Mouse (Mus musculus): ENCODE measurements around the gene Ifitm1.

The Ifitm1 gene

GRCm38 (mm10) chr7:140966921-140967320 is at the start of gene Ifitm1:
Gene Ifitm1 (plus strand): TSS chr7:140967221.
- DNase-seq (ENCODE audit: low spot score) = no peak

GRCm38 (mm10) chr7:140919911-140920310 is 47.1 kb upstream of the Ifitm1 start:
- no peak for DNase-seq (ENCODE audit: low spot score)

DNA sequence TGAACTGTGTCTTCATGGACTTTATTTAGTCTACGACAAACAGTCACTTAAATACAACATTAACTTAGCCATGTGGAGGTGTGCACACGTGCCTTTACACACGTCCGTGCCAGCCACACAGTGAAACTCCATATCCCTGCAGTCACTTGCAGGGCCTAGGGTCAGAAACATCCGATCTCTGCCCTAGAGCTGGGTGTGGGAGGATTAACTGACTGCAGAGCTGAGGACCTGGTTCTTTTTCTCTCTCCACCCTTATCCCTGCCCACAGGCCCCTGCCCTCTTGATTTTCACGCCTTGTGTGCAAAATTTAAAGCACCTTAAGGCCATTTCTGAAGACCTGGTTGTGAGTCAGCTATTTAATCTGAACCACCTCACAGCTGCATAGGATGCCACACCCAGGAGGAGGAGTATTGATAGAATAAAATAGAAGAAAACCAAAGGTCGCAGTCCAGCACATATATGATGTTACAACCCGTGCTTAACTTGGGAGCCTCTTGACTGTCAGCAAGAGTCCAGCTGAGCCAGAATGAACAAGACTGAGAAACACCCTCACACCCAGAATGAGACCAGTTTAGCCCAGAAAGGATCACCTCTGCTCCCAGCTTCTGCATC is 46.5 kb upstream of the Ifitm1 start, which contains the start of gene Nlrp6:
Gene Nlrp6, plus strand, starts transcription at position 485 of the 612 bp plus-strand sequence.
- no peak for DNase-seq (ENCODE audit: low spot score)

GRCm38 (mm10) chr7:140921225-140921975 is 45.6 kb upstream of the Ifitm1 start:
- DNase-seq (ENCODE audit: low spot score) = no peak

- DNase-seq (ENCODE audit: low spot score) = no peak
Observed at GRCm38 (mm10) chr7:140922398-140923069, 44.5 kb upstream of the Ifitm1 start.

GRCm38 (mm10) chr7:140923070-140923775 is 43.8 kb upstream of the Ifitm1 start:
- DNase-seq (ENCODE audit: low spot score) = no peak

- no peak for DNase-seq (ENCODE audit: low spot score)
Observed at GRCm38 (mm10) chr7:140927181-140927580, 39.8 kb upstream of the Ifitm1 start.

- no peak for DNase-seq (ENCODE audit: low spot score)
Observed at GRCm38 (mm10) chr7:140938436-140938835, 28.6 kb upstream of the Ifitm1 start.

DNA sequence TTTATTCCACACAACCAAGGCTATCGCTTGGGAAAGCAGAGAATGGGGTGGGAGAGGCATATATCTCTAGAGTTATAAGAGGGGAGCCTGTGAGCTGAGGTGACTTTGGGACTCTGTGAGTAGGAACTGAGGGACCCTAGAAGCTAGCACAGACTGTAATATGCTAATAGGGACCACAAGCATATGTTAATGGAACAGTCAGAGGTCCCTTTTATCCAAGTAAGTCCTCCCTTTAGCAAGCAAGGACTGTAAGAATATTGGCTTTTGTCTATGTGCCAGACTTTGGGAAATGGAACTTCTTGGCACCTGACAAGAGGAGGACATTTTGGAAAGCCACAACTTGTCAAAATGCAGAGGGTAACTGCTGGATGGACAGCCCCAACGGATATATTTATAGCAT is 28.1 kb upstream of the Ifitm1 start:
- DNase-seq (ENCODE audit: low spot score) = no peak

- DNase-seq (ENCODE audit: low spot score) = no peak
Observed at GRCm38 (mm10) chr7:140939669-140940171, 27.3 kb upstream of the Ifitm1 start.

GRCm38 (mm10) chr7:140941222-140942051 is 25.6 kb upstream of the Ifitm1 start, which contains the start of gene Pgghg:
Gene Pgghg (plus strand): TSS chr7:140941391.
- DNase-seq (ENCODE audit: low spot score) = peak; percentile 77

DNA sequence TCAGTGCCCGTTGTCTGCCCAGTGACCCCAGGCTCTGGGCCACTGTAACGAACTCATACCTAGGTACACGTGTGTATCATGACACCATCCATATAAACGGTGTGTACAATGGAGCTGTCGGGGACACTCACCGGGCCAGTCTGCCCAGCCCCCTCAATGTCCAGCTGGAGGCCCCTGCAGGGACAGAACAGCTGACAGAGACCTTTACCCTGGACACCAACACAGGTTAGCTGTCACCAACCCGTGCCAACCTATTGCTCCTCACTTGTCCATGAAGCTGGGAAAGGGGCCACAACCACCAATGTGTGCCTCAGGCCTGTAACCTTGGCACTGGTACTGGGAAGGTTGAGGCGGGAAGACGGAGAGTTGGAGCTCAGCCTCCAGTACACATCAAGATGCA is 24.7 kb upstream of the Ifitm1 start:
- DNase-seq (ENCODE audit: low spot score) = no peak

GRCm38 (mm10) chr7:140942811-140943210 is 24.2 kb upstream of the Ifitm1 start:
- no peak for DNase-seq (ENCODE audit: low spot score)

- DNase-seq (ENCODE audit: low spot score) = no peak
Observed at GRCm38 (mm10) chr7:140943356-140943755, 23.7 kb upstream of the Ifitm1 start.

GRCm38 (mm10) chr7:140944236-140944635 is 22.8 kb upstream of the Ifitm1 start:
- DNase-seq (ENCODE audit: low spot score) = no peak

- no peak for DNase-seq (ENCODE audit: low spot score)
Observed at GRCm38 (mm10) chr7:140945247-140945646, 21.8 kb upstream of the Ifitm1 start.

GRCm38 (mm10) chr7:140946311-140946710 is 20.7 kb upstream of the Ifitm1 start:
- no peak for DNase-seq (ENCODE audit: low spot score)

GRCm38 (mm10) chr7:140946980-140947379 is 20.0 kb upstream of the Ifitm1 start:
- peak; percentile 69 for DNase-seq (ENCODE audit: low spot score)

DNA sequence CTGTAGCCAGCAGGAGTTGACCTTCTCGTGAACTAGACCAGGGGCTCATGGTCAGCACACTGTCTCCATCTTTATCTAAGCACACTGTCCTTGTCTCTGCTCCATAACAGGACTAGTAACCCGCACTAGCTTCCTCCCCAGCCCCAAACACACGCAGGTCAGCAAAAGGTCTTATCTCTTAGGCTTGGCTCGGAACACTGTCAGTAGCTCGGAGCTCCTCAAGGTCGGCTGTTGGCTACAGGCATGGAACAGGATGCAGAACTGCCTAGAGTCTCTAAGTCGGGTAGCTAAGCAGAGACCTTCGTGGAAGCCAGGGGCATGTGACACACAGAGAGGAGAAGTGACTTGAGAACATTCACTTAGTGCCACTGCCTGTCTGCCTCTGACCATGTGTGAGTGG is 18.9 kb upstream of the Ifitm1 start:
- no peak for DNase-seq (ENCODE audit: low spot score)

- no peak for DNase-seq (ENCODE audit: low spot score)
Observed at GRCm38 (mm10) chr7:140949255-140949654, 17.8 kb upstream of the Ifitm1 start.
